Mouse (Mus musculus): ENCODE measurements around the gene Arv1. TPM values are rescaled to one million over a fixed set of nuclear protein-coding genes. Genes with fewer than 3 reads are reported as not detected.
A peak's percentile ranks its signal among the peaks of the same experiment; 100 is the strongest.

Gene Arv1
- polyA plus RNA-seq (2015; fragmentation: Nextera tagmentation; extraction: Ambion mirVana): 35.6 and 40.2 TPM in 2 replicates

GRCm38 (mm10) chr8:124721862-124722515 lies at the start of gene Arv1, which contains the start of gene Ttc13:
Gene Arv1, plus strand, starts transcription at chr8:124722139.
Gene Ttc13, minus strand, starts transcription at chr8:124721983.
- under 1% methylated on average over 58 of the region's 59 CpGs for WGBS
- Histone ChIP-seq H3K4me1 (replicated peaks) (peaks cover 32% of the 10 kb centered on the region), H3K4me2 (peak within 1 kb of the TSS; percentile 79), H3K9me3 (no peaks in the 10 kb centered on the region), H3K27me3 (no peaks in the 10 kb centered on the region), H3K4me3 (peak within 1 kb of the TSS; percentile 89), H3K27ac (replicated peaks) (peak within 1 kb of the TSS; percentile 81), H3K36me3 (peaks cover 6% of the 10 kb centered on the region), H3K9ac (peak within 1 kb of the TSS; percentile 87)
- peak; percentile 99 for ATAC-seq (ENCODE audit: low FRiP score, low read depth)

GRCm38 (mm10) chr8:124672345-124672744 lies 49.6 kb upstream of the Arv1 start:
- H3K9ac ChIP-seq: no peak overlapping the region
- peaks cover 18% of the 10 kb centered on the region; the same call in 1 of the 2 replicates for H3K36me3 ChIP-seq
- 97% methylated on average over 2 of the region's 2 CpGs for WGBS
- H3K27ac ChIP-seq (replicated peaks): no peak overlapping the region
- no peaks in the 10 kb centered on the region for H3K9me3 ChIP-seq
- no peak for ATAC-seq (ENCODE audit: low FRiP score, low read depth)
- no peaks in the 10 kb centered on the region for H3K27me3 ChIP-seq
- 0 out of 2 replicates have a peak, but pooled peaks cover 3% of the 10 kb centered on the region for H3K4me1 ChIP-seq (replicated peaks)
- no peak overlapping the region for H3K4me3 ChIP-seq
- no peak overlapping the region for H3K4me2 ChIP-seq

GRCm38 (mm10) chr8:124676661-124677060 lies 45.3 kb upstream of the Arv1 start:
- no peaks in the 10 kb centered on the region for H3K27me3 ChIP-seq
- H3K4me1 ChIP-seq (replicated peaks): 0 out of 2 replicates have a peak, but pooled peaks cover 4% of the 10 kb centered on the region
- no peak overlapping the region for H3K9ac ChIP-seq
- H3K4me3 ChIP-seq: no peak overlapping the region
- no peaks in the 10 kb centered on the region for H3K9me3 ChIP-seq
- ATAC-seq (ENCODE audit: low FRiP score, low read depth): 0 out of 2 replicates have a peak, but pooled peaks have one; percentile 12
- H3K4me2 ChIP-seq: no peak overlapping the region
- peaks cover 49% of the 10 kb centered on the region for H3K36me3 ChIP-seq
- peak overlapping the region; percentile 79 for H3K27ac ChIP-seq (replicated peaks)
- 93% methylated on average over 4 of the region's 4 CpGs for WGBS

GRCm38 (mm10) chr8:124677078-124677477 lies 44.9 kb upstream of the Arv1 start:
- H3K4me1 ChIP-seq (replicated peaks): 0 out of 2 replicates have a peak, but pooled peaks cover 4% of the 10 kb centered on the region
- no peaks in the 10 kb centered on the region for H3K9me3 ChIP-seq
- no peak overlapping the region for H3K9ac ChIP-seq
- 0 out of 2 replicates have a peak, but pooled peaks have one; percentile 37 for ATAC-seq (ENCODE audit: low FRiP score, low read depth)
- H3K27me3 ChIP-seq: no peaks in the 10 kb centered on the region
- no peak overlapping the region for H3K4me2 ChIP-seq
- peak overlapping the region; percentile 79 for H3K27ac ChIP-seq (replicated peaks)
- H3K4me3 ChIP-seq: no peak overlapping the region
- WGBS: 82% methylated on average over 7 of the region's 7 CpGs
- H3K36me3 ChIP-seq: peaks cover 50% of the 10 kb centered on the region

DNA sequence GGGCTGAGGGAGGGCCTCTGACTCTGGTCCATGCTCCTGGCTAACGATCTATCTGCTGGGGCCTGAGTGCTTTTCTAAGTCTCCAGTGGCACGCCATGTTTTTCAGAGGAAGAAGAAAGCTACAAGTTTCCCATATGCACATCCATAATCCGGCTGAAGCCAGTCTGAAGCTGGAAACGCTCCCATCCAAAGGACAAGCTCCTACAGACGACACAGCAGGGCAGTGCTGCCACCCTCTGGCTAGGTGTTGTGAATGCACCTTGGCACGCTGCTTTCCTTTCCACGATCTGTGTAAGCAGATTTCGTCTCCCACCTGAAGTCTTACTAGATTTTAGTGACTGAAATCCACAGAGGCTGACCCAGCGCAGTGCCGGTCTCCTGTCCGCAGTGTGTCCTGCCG lies 44.5 kb upstream of the Arv1 start:
- Histone ChIP-seq H3K36me3 (peaks cover 52% of the 10 kb centered on the region), H3K27ac (replicated peaks) (peak overlapping the region; percentile 79), H3K27me3 (no peaks in the 10 kb centered on the region), H3K4me2 (no peak overlapping the region), H3K9me3 (no peaks in the 10 kb centered on the region), H3K4me3 (no peak overlapping the region), H3K4me1 (replicated peaks) (0 out of 2 replicates have a peak, but pooled peaks cover 4% of the 10 kb centered on the region), H3K9ac (no peak overlapping the region)
- WGBS: 49% methylated on average over 12 of the region's 12 CpGs
- ATAC-seq (ENCODE audit: low FRiP score, low read depth): peak; percentile 86

DNA sequence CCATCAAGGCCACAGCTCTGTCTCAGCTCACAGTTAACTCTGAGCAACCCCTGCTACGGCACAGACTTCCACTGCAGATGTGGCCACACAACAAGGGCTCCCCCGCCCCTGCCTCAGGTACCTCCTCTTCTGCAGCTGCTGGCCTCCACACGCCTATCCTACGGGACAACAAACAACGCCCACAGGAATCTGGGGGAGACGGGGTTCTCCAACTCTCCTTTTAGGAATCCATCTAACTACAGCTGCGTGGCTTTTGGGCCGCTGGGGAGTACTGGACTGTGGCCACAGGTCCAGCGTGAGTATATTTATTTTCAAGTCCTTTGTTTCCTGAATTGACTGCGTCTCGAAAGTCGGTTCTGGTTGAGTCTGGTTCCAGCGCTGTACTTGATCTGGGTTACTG lies 43.7 kb upstream of the Arv1 start:
- H3K36me3 ChIP-seq: peaks cover 56% of the 10 kb centered on the region
- H3K4me1 ChIP-seq (replicated peaks): 0 out of 2 replicates have a peak, but pooled peaks cover 4% of the 10 kb centered on the region
- no peaks in the 10 kb centered on the region for H3K9me3 ChIP-seq
- no peak overlapping the region for H3K9ac ChIP-seq
- no peaks in the 10 kb centered on the region for H3K27me3 ChIP-seq
- H3K4me3 ChIP-seq: no peak overlapping the region
- WGBS: 93% methylated on average over 13 of the region's 13 CpGs
- H3K4me2 ChIP-seq: no peak overlapping the region
- no peak for ATAC-seq (ENCODE audit: low FRiP score, low read depth)
- H3K27ac ChIP-seq (replicated peaks): no peak overlapping the region

GRCm38 (mm10) chr8:124681077-124681791 lies 40.7 kb upstream of the Arv1 start:
- ATAC-seq (ENCODE audit: low FRiP score, low read depth): no peak
- Histone ChIP-seq H3K4me3 (no peak overlapping the region), H3K9me3 (no peaks in the 10 kb centered on the region), H3K4me2 (no peak overlapping the region), H3K36me3 (peaks cover 67% of the 10 kb centered on the region), H3K4me1 (replicated peaks) (0 out of 2 replicates have a peak, but pooled peaks cover 4% of the 10 kb centered on the region), H3K27me3 (no peaks in the 10 kb centered on the region), H3K9ac (no peak overlapping the region), H3K27ac (replicated peaks) (no peak overlapping the region)
- 80% methylated on average over 10 of the region's 10 CpGs for WGBS

- Histone ChIP-seq H3K4me2 (no peak overlapping the region), H3K27ac (replicated peaks) (no peak overlapping the region), H3K9me3 (no peaks in the 10 kb centered on the region), H3K27me3 (no peaks in the 10 kb centered on the region), H3K4me1 (replicated peaks) (0 out of 2 replicates have a peak, but pooled peaks cover 4% of the 10 kb centered on the region), H3K9ac (no peak overlapping the region), H3K36me3 (peaks cover 72% of the 10 kb centered on the region), H3K4me3 (no peak overlapping the region)
- 84% methylated on average over 10 of the region's 10 CpGs for WGBS
- no peak for ATAC-seq (ENCODE audit: low FRiP score, low read depth)
These were observed 40.2 kb upstream of the Arv1 start for GRCm38 (mm10) chr8:124681792-124682157.

DNA sequence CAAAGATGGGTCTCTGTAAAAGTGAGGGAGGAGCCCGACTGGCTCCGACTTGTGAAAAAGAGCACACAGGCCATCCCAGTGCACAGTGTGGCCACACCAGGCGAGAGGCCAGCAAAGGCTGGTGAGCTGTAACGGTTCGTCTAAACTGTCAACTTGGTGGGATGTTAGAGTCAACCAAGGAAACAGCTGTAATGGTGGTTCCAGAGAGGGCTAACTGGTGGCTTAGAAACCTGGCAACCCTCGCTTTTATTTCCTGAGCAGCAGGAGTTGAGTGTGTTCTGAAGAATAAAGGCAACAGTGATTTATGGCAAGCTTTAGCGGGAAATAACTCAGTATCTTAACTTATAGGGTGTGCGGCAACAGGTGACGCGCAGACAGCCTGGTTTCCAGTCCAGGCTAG lies 39.7 kb upstream of the Arv1 start:
- WGBS: 91% methylated on average over 10 of the region's 10 CpGs
- H3K27ac ChIP-seq (replicated peaks): no peak overlapping the region
- H3K9ac ChIP-seq: no peak overlapping the region
- no peaks in the 10 kb centered on the region for H3K27me3 ChIP-seq
- peaks cover 72% of the 10 kb centered on the region for H3K36me3 ChIP-seq
- 0 out of 2 replicates have a peak, but pooled peaks cover 2% of the 10 kb centered on the region for H3K4me1 ChIP-seq (replicated peaks)
- no peaks in the 10 kb centered on the region for H3K9me3 ChIP-seq
- no peak for ATAC-seq (ENCODE audit: low FRiP score, low read depth)
- no peak overlapping the region for H3K4me2 ChIP-seq
- no peak overlapping the region for H3K4me3 ChIP-seq

- no peak overlapping the region for H3K9ac ChIP-seq
- no peaks in the 10 kb centered on the region for H3K4me1 ChIP-seq (replicated peaks)
- no peak for ATAC-seq (ENCODE audit: low FRiP score, low read depth)
- no peak overlapping the region for H3K4me2 ChIP-seq
- H3K36me3 ChIP-seq: peaks cover 43% of the 10 kb centered on the region
- WGBS: 94% methylated on average over 13 of the region's 13 CpGs
- H3K9me3 ChIP-seq: no peaks in the 10 kb centered on the region
- no peak overlapping the region for H3K27ac ChIP-seq (replicated peaks)
- H3K4me3 ChIP-seq: no peak overlapping the region
- no peaks in the 10 kb centered on the region for H3K27me3 ChIP-seq
These were observed 33.0 kb upstream of the Arv1 start for GRCm38 (mm10) chr8:124688899-124689298.

DNA sequence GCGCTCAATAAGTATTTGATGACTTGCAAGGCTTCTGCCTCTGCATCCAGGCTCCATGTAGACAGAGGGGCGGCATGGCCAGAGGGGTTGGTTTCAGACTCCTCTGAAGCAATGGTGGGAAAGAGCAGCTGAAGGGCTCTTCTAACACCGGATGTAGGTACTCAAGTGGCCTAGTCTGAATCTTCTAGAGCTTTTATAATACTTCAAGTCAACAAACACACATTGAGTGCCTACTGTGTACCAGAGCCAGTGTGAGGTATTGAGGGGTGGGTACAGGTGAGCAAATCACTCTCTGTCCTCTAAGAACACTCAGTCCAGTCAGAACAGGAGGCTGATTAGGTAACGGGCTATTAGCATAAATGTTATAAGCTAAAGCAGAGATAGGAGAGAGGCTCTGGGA lies 30.2 kb upstream of the Arv1 start:
- 96% methylated on average over 4 of the region's 4 CpGs for WGBS
- no peak for ATAC-seq (ENCODE audit: low FRiP score, low read depth)
- Histone ChIP-seq H3K27ac (replicated peaks) (no peak overlapping the region), H3K36me3 (peaks cover 24% of the 10 kb centered on the region), H3K4me3 (no peak overlapping the region), H3K4me1 (replicated peaks) (no peaks in the 10 kb centered on the region), H3K9ac (no peak overlapping the region), H3K4me2 (no peak overlapping the region), H3K9me3 (no peaks in the 10 kb centered on the region), H3K27me3 (no peaks in the 10 kb centered on the region)

- Histone ChIP-seq H3K4me1 (replicated peaks) (no peaks in the 10 kb centered on the region), H3K27ac (replicated peaks) (no peak overlapping the region), H3K9me3 (no peaks in the 10 kb centered on the region), H3K27me3 (no peaks in the 10 kb centered on the region), H3K9ac (no peak overlapping the region), H3K4me3 (no peak overlapping the region), H3K36me3 (peaks cover 28% of the 10 kb centered on the region), H3K4me2 (no peak overlapping the region)
- WGBS: 92% methylated on average over 22 of the region's 22 CpGs
- no peak for ATAC-seq (ENCODE audit: low FRiP score, low read depth)
These were observed 26.4 kb upstream of the Arv1 start for GRCm38 (mm10) chr8:124695424-124696100.
